Mouse (Mus musculus): Measurements from ENCODE around the gene Mrps10.
"Not testable (repeated sequence)": the region's sequence is repeated elsewhere in the genome, so short reads cannot be mapped to it uniquely, and the experiment has no call there.

Mrps10 gene

DNA sequence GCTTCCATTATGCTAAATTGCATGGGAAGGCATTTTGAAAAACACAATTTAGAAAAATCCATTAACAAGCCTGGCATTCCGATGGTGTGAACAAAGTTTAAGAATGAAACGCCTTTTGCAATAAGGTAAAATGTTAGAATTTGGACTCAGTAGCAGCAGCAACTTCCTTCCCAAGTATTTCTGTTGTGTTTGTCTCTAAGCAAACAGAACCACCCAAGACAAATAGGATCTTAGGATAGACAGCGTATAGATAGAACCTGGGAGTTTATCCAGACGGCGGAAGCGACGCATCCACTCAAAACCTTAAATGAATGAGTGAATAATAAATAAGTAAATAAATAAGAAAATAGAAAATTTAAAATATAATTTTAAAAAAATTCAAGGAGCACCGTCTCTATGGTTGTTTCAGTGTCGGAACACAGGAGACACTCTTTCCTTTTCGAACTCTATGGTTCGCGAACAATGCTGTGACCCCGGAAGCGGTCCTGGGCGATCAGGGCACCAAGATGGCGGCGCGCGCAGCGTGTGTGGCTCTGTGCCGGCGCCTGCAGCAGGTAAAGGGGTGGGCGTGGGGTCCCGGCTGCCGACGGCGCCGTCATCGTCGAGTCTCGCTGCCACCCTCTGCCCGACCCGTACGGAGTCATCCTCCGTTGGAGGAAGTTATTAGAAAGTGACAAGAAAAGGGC, at the start of gene Mrps10:
TSS of gene Mrps10 (plus strand) at position 487 of the 686 bp plus-strand sequence.
- DNase-seq (ENCODE audit: low spot score in 2 of 2): peak; percentile 81 to 82

DNA sequence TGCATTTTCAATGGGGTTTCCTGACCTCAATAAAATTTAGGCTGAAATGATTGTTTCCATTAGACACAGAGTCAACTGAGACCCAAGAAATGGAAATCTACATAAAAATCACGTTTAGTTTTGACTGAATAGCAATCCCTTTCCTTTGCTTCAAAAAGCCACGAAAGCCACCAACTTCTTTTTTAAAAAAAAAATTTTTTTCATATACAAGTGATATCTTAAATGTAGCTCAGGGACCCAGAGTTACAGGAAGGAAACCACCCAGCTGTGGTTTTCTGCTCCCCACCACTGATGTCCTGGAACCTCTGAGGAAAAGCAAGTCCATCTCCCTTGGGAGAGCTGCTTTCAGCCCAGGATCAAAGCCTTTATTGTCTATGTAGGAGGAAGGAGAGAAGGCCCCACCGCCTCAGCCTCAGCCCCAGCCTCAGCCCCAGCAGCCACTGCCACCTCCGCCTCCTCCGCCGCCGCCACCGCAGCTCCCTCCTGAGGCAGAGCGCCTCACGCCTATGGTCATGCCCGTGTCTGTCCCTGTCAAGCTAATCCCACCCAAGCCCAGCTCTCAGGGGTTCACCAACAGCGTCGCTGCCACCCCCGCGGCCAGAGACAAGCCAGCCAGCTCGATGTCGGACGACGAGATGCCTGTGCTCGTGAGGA, 49.6 kb upstream of the Mrps10 start:
- DNase-seq (ENCODE audit: low spot score in 2 of 2): no peak

GRCm38 (mm10) chr17:47319761-47320160, 48.9 kb upstream of the Mrps10 start:
- DNase-seq (ENCODE audit: low spot score in 2 of 2): no peak

DNA sequence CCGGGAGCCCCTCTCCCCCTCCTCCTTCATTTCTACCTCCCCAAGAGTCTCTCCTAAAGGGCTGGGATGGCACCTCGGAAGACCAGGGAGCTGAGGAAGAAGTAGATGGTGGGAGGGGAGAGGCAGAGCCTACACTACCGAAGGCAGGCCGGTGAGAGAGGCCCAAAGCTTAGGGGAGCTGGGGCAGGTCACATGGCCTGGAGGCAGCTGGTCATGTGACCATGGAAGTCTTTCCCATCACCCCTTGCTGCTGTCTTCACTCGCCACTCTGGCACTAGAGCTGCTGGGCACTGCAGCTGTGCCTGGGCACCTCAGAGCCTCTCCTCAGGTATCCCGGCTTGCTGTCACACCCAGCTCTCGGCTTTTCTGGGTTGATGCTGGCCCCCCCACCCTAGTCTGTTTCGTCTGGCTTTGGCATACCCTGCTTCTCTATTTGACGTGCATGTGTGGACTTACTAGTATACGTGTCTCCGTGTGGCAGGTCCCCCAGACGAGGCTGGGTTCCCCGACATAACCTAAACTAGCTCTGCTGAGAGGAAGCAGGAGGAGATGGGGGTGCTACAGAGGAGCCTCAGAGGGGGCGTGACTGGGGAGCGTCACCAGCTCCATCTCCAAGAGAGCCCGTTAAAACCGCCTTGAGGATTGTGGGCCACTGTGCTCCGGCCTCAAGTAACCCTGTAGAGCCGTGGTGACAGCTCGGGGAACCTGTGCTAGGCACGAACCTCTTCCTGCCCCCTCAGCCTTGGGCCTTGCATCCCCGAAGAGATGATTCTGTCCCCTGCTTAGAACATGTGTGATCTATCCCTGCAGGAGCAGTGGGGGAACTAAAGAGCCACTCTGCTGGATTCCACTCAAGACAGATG, 46.3 kb upstream of the Mrps10 start:
- DNase-seq (ENCODE audit: low spot score in 2 of 2): no peak

GRCm38 (mm10) chr17:47322991-47323295, 45.7 kb upstream of the Mrps10 start:
- DNase-seq (ENCODE audit: low spot score in 2 of 2): no peak

GRCm38 (mm10) chr17:47327559-47327958, 41.1 kb upstream of the Mrps10 start:
- DNase-seq (ENCODE audit: low spot score in 2 of 2): no peak

DNA sequence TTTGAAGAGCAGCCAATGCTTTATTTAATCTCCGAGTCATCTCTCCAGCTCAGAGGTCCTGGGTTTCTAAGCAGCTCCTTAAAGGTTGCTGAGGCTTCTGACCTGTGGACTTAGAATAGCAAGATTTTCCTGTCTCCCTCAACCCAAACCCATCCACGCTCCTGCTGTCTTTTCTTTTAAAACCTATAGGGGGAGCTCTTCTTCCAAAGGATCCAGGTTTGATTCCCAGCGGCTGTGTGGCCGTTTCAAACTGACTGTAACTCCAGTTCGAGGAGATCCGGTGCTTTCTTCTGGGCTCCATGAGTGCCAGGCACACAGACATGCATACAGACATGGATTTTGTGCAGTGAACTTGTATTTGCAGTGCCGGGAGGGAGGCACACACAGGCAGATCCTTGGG, 40.7 kb upstream of the Mrps10 start:
- DNase-seq (ENCODE audit: low spot score in 2 of 2): no peak

DNA sequence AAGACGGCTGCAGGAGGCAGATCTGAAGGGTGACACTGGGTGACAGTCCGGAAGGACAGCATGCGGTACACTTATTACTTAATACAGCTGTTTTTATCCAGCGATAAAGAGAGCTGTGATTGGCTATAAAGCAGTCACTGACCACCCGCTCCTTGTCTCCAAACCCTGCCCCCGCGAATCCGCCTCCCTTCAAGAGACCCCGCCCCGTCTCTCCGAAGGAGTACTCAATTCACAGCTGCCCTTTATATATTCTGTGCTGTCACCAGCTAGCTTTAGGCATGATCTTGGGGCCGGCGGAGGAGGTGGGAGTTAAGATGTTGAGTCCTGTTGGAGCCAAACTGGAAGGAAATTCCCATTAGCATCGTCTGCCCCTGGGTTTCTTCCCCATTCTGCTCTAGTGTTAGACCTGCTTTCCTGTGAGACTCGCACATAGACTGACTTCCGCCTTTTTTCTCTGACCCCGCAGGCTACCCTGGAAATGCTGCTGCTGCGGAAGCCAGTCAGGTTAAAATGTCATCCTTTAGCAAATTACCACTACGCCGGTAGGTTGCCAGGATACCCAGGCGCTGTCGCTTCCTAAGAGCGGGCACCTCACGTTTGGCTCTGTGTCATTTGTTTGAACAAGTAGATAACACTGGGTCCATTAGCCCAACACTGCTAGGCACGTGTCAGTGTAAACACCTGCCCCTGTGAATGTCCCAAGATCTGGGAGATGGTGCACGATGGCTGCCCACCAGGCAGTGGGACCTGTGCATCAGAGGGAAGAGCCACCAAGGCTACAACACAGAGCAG, 39.9 kb upstream of the Mrps10 start:
- no peak for DNase-seq (ENCODE audit: low spot score in 2 of 2)

- DNase-seq (ENCODE audit: low spot score in 2 of 2): no peak
These were observed 38.1 kb upstream of the Mrps10 start for GRCm38 (mm10) chr17:47330616-47331015.

DNA sequence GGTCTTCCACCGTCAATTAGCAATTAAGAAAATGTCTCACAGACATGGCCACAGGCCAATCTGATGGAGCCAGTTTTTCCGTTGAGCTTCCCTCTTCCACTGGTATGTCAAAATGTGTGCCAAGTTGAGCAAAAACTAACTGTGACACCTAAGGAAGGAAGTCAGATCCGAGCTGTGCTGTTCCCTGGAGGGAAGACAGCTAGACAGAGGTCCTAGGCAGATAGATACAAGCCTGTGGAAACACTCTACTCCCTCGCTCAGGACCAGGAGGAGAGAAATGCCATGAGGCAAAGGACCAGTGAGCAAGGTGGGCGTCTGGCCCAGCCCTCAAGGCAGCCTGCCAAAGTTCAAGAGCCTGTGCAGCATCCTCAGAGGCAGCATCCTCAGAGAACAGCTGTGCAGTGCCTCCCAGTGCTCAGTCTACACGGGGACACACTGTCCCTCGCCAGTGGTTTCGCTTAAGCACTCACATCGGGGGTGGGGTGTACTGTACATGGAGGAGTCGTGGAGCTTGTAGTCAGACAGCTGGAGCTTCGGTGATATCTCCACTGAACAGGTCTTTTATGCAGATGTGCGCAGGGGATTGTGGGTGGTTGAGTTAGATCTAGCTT, 36.6 kb upstream of the Mrps10 start:
- peak in 1 of 2 experiments; percentile 32 for DNase-seq (ENCODE audit: low spot score in 2 of 2)

- DNase-seq (ENCODE audit: low spot score in 2 of 2): not testable (repeated sequence)
These were observed 36.0 kb upstream of the Mrps10 start for GRCm38 (mm10) chr17:47332664-47333063.

DNA sequence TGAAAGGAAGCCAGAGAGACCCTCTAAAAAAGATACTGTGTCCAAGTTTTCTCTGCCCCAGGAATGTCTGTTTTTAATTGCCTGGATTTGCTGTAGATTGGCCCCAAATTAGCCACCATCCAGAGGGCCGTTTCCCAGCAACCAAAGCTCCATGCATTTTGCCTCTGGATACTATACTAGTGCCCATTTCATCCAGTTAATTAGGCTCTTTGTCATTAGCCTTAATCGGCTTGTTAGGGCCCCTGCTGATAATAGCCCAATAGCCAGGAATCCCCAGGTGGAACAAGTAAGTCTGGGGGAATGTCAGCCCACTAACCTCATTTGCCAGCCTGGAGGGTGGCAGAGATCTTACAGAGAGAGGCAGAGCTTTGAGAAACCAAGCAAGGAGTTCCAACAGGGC, 35.3 kb upstream of the Mrps10 start:
- DNase-seq (ENCODE audit: low spot score in 2 of 2): no peak

DNA sequence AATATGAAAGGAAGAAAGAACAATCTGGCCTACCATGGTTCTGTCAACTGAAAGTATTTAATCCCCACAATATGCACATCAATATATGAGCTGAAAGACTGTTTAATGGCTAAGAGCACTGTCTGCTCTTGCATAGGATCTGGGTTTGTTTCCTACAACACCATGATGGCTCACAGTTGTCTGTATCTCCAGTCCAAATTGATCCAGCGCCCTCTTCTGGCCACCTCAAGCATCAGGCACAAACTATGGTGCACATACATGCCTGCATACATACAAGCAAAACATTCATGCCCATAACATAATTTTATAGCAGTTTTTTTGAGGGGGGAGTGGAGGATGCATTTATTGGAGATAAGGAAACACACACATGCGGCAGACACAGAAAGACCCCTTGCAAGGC, 25.6 kb upstream of the Mrps10 start:
- DNase-seq (ENCODE audit: low spot score in 2 of 2): no peak

DNA sequence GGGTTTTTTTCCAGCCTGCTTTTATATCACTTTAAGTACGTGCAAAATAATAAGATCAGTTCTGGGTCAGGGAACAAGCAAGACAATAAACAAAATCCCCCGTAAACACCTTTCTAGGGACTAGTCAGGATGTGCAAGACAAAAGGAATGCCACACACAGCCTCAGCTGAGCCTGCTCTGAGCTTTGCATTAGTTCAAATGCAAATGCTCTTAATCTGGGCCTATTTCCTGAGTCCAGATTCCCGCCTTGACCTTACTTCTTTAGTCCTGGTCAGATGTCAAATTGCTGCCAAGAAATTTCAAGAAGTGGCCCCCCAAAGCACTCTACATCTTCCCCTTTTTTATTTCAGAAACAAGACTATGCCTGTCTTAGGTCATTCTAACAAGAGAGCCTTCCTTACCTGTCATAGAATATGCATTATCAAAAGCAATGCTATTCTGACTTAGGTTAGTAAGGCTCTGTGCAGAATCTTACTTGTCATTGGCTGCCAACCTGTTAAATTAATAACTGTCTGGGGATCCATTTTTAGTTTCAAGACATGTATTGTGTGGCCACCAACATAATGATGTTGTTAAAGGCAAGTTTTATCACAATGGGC, 18.9 kb upstream of the Mrps10 start:
- DNase-seq (ENCODE audit: low spot score in 2 of 2): no peak

DNA sequence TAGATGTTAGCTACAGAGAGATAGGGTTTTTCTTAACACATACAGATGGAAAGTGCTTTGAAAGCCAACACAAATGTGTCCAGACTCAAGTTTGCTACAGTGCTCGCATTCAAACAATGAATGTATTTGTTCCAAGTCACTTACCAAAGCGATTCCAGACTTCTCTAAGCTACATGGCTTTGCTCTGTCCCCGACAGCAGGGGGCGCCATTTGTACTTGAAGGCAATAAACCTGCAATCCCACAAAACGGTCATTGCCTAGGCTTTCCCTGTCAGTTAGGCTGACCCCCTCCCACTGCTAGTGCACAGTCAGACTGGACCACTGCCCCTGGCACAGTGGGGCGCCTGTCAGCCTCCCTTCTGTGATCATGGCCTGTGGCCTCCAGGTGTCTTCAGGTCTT, 8.7 kb upstream of the Mrps10 start:
- DNase-seq (ENCODE audit: low spot score in 2 of 2): no peak

DNA sequence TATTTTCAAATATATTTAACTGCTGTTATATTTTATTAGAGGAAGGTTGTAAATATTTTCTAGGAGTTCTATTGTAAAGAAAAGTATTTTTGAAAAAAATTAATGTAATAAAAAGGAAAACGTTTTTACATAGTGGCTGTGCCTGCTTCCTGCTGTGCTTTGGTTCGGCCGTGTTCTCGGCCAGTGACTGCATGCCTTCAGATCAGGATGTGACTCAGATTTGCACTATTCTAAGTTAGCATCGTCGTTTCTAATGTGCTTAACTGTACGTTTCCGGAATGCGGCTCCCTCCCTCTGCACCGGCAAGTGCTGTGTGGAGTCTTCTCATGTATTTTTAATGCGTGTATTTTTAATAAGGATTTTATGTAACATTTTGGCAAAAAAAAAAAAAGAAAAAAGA, 7.3 kb upstream of the Mrps10 start:
- no peak for DNase-seq (ENCODE audit: low spot score in 2 of 2)

GRCm38 (mm10) chr17:47369087-47369443, 378 bp downstream of the Mrps10 start:
- no peak for DNase-seq (ENCODE audit: low spot score in 2 of 2)

GRCm38 (mm10) chr17:47371451-47371850, 2.8 kb downstream of the Mrps10 start:
- DNase-seq (ENCODE audit: low spot score in 2 of 2): peak in 1 of 2 experiments; percentile 41

DNA sequence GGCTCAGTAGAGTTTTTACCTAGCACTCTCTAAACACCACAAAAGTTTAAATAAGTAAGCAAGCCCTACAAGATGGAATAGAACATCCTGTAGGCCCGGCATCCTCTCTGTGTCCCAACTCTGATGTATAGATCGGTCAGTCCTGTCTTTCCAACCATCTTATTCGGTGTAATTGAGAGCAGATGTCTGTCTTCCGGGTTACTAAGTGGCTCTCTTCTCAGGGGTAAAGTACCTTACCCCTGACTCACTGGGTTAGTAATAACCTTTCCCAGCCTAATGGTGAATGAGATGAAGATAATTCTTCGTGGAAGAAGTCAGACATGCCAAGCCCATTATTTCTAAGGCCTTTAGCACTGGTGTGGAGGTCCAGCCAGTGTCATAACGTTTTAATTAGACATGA, 5.3 kb downstream of the Mrps10 start:
- DNase-seq (ENCODE audit: low spot score in 2 of 2): no peak

DNA sequence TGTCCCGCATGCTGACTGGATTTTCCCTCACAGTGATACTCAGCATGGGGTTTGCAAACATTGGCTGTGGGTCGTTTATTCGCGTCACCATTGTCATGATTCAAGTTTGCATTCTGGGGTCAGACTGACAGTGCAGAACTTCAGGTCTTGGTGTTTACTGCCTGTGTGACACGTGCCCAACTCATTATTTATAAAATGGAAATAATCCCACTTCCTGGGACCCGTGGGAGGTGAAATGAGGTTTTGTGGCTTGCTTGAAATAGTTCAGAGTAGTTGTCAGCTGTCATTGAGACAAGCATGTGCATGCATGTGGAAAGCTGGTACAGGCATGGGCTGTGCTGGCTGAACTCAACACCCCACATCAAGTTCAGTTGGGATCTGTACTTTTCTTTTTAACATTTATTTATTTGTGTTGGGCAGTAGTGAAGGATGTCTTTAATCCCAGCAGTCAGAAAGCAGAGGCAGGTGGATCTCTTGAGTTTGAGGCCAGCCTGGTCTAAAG, 8.1 kb downstream of the Mrps10 start:
- DNase-seq (ENCODE audit: low spot score in 2 of 2): no peak

DNA sequence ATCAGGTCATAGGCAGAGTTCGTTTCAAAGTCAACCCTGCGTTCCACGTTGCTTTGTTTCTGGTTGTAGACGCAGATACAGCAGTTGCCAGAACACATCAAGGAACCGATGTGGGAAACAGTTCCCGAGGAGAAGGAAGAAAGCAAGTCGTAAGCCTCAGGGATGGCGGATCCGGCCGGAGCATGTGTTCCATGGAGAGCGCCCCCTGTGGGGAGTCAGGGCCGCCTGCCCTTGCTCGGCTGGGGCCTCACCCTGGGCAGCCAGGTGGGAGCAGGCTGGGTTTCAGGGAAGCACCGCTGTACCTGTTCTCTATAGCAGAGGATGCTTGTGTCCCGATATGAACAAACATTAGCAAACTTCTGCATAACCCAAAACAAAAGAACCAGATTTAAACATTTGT, 9.4 kb downstream of the Mrps10 start:
- DNase-seq (ENCODE audit: low spot score in 2 of 2): no peak
